Mouse (Mus musculus): Measurements from ENCODE around the gene Ociad1. TPM values are rescaled to one million over a fixed set of nuclear protein-coding genes. Genes with fewer than 3 reads are reported as not detected.

Gene Ociad1
- polyA plus RNA-seq, 1 experiment from 2014 or later, result 148 TPM

Other genes with a start within 250 kb of the Ociad1 start
- 33.2 and 36.8 TPM in 2 replicates for gene Fryl, start 36.2 kb upstream of the Ociad1 start, polyA plus RNA-seq (2014; fragmentation: Nextera tagmentation; extraction: Ambion mirVana)
- gene Ociad2, start 48.2 kb downstream of the Ociad1 start, polyA plus RNA-seq (2014; fragmentation: Nextera tagmentation; extraction: Ambion mirVana), result 117 and 131 TPM in 2 replicates
- gene Cwh43, start 113.3 kb downstream of the Ociad1 start, polyA plus RNA-seq (2014; fragmentation: Nextera tagmentation; extraction: Ambion mirVana), result 0.07 and 0.09 TPM in 2 replicates
- 28.3 and 30.3 TPM in 2 replicates for gene Dcun1d4, start 188.2 kb downstream of the Ociad1 start, polyA plus RNA-seq (2014; fragmentation: Nextera tagmentation; extraction: Ambion mirVana)

Data from intestine, embryonic 14.5 days (tissue).